Mouse (Mus musculus): ENCODE results near the gene Tbcel.

Tbcel gene

GRCm38 (mm10) chr9:42387038-42387437 lies 120.6 kb downstream of the Tbcel start:
- DNase-seq (ENCODE audit: low read depth, low spot score) = no peak

- DNase-seq (ENCODE audit: low read depth, low spot score) = no peak
Observed at GRCm38 (mm10) chr9:42385656-42386055, 122.0 kb downstream of the Tbcel start.

- DNase-seq (ENCODE audit: low read depth, low spot score) = no peak
Observed at GRCm38 (mm10) chr9:42382628-42383347, 124.8 kb downstream of the Tbcel start.

GRCm38 (mm10) chr9:42382063-42382462 lies 125.5 kb downstream of the Tbcel start:
- DNase-seq (ENCODE audit: low read depth, low spot score) = no peak

- no peak for DNase-seq (ENCODE audit: low read depth, low spot score)
Observed at GRCm38 (mm10) chr9:42378071-42378470, 129.5 kb downstream of the Tbcel start.

- no peak for DNase-seq (ENCODE audit: low read depth, low spot score)
Observed at GRCm38 (mm10) chr9:42377656-42378055, 130.0 kb downstream of the Tbcel start.

- no peak for DNase-seq (ENCODE audit: low read depth, low spot score)
Observed at GRCm38 (mm10) chr9:42371670-42372368, 135.8 kb downstream of the Tbcel start.
